Mouse (Mus musculus) Muller cell, postnatal 12 days (primary cell): ENCODE data around the gene Gm21974.
"Not testable (repeated sequence)": the region's sequence is repeated elsewhere in the genome, so short reads cannot be mapped to it uniquely, and the experiment has no call there.

Experiments
- DNase-seq: peaks from one replicate; pipeline ENCODE4 v3.0.0-alpha.2; 2015; ENCODE audit errors: inconsistent ontology term

Gene Gm21974

GRCm38 (mm10) chr7:127895442-127895841 is at the start of gene Gm21974, which contains the start of gene Vkorc1:
Gene Gm21974, minus strand, starts transcription at chr7:127895454.
Gene Vkorc1, minus strand, starts transcription at chr7:127895617.
- peak; percentile 97 for DNase-seq

GRCm38 (mm10) chr7:127944614-127945013 is 49.4 kb upstream of the Gm21974 start:
- no peak for DNase-seq

GRCm38 (mm10) chr7:127942097-127942496 is 46.8 kb upstream of the Gm21974 start:
- DNase-seq: not testable (repeated sequence)

- no peak for DNase-seq
These were observed 41.1 kb upstream of the Gm21974 start for GRCm38 (mm10) chr7:127936216-127936884.

GRCm38 (mm10) chr7:127935748-127936159 is 40.5 kb upstream of the Gm21974 start:
- no peak for DNase-seq

- DNase-seq: peak; percentile 93
These were observed 39.9 kb upstream of the Gm21974 start for GRCm38 (mm10) chr7:127935028-127935722.

- DNase-seq: no peak
These were observed 38.8 kb upstream of the Gm21974 start for GRCm38 (mm10) chr7:127934075-127934474.

GRCm38 (mm10) chr7:127932273-127933031 is 37.2 kb upstream of the Gm21974 start:
- DNase-seq: peak; percentile 40

- peak; percentile 41 for DNase-seq
These were observed 36.3 kb upstream of the Gm21974 start for GRCm38 (mm10) chr7:127931351-127932135.

- no peak for DNase-seq
These were observed 35.4 kb upstream of the Gm21974 start for GRCm38 (mm10) chr7:127930636-127931035.

GRCm38 (mm10) chr7:127929923-127930322 is 34.7 kb upstream of the Gm21974 start, which contains the start of gene Prss8:
Gene Prss8, minus strand, starts transcription at chr7:127930104.
- no peak for DNase-seq

GRCm38 (mm10) chr7:127928596-127928995 is 33.3 kb upstream of the Gm21974 start:
- DNase-seq: no peak

GRCm38 (mm10) chr7:127927726-127928125 is 32.5 kb upstream of the Gm21974 start:
- no peak for DNase-seq

GRCm38 (mm10) chr7:127926846-127927245 is 31.6 kb upstream of the Gm21974 start:
- DNase-seq: no peak

- no peak for DNase-seq
These were observed 30.8 kb upstream of the Gm21974 start for GRCm38 (mm10) chr7:127926066-127926465.

- no peak for DNase-seq
These were observed 30.0 kb upstream of the Gm21974 start for GRCm38 (mm10) chr7:127925252-127925651.

- no peak for DNase-seq
These were observed 28.5 kb upstream of the Gm21974 start for GRCm38 (mm10) chr7:127923714-127924113.

GRCm38 (mm10) chr7:127922451-127923275 is 27.4 kb upstream of the Gm21974 start:
- DNase-seq: no peak

- no peak for DNase-seq
These were observed 26.3 kb upstream of the Gm21974 start for GRCm38 (mm10) chr7:127921516-127921915.

GRCm38 (mm10) chr7:127919290-127919689 is 24.0 kb upstream of the Gm21974 start:
- no peak for DNase-seq

- no peak for DNase-seq
These were observed 22.9 kb upstream of the Gm21974 start for GRCm38 (mm10) chr7:127918203-127918602.
